Mouse (Mus musculus) neural tube, embryonic 14.5 days (tissue): Measurements from ENCODE around the gene Utp3. TPM values are rescaled to one million over a fixed set of nuclear protein-coding genes. Genes with fewer than 3 reads are reported as not detected.
A peak's percentile ranks its signal among the peaks of the same experiment; 100 is the strongest.
"Not testable (repeated sequence)": the region's sequence is repeated elsewhere in the genome, so short reads cannot be mapped to it uniquely, and the experiment has no call there.

Experiments used
- ATAC-seq: fragments of 200-750 bp; cut with Nextera tagmentation; 2 replicates; pipeline ENCODE4 v1.8.0; 2017; ENCODE audit warnings: low read depth, mild to moderate bottlenecking, moderate TSS enrichment, moderate library complexity
- H3K27ac ChIP-seq: fragments of 300-500 bp; sonication (generic); 2 replicates; pipeline ENCODE4 v1.5.1; 2014; ENCODE audit warnings: low read depth, mild to moderate bottlenecking, control low read depth, low read length, moderate library complexity, mixed read lengths
- H3K27me3 ChIP-seq: fragments of 300-500 bp; sonication (generic); 2 replicates; pipeline ENCODE4 v1.6.1; 2014; ENCODE audit warnings: low read length; ENCODE audit not compliant: control insufficient read depth, insufficient read depth
- H3K36me3 ChIP-seq: fragments of 300-500 bp; sonication (generic); 2 replicates; pipeline ENCODE4 v1.6.1; 2014; ENCODE audit warnings: low read length, mixed read lengths; ENCODE audit not compliant: control insufficient read depth, insufficient read depth
- H3K4me1 ChIP-seq: fragments of 300-500 bp; sonication (generic); 2 replicates; pipeline ENCODE4 v1.6.1; 2014; ENCODE audit warnings: low read length; ENCODE audit not compliant: control insufficient read depth, insufficient read depth
- H3K4me2 ChIP-seq: fragments of 300-500 bp; sonication (generic); 2 replicates; pipeline ENCODE4 v1.6.1; 2014; ENCODE audit warnings: mild to moderate bottlenecking, low read depth, low read length, control low read depth
- H3K4me3 ChIP-seq: fragments of 300-500 bp; sonication (generic); 2 replicates; pipeline ENCODE4 v1.5.1; 2014; ENCODE audit warnings: low read depth, low read length, control low read depth, mixed read lengths
- H3K9ac ChIP-seq: fragments of 300-500 bp; sonication (generic); replicated peaks from 2 replicates; pipeline ENCODE4 v1.6.1; 2014; ENCODE audit warnings: low read depth, mild to moderate bottlenecking, control low read depth, low read length, mixed read lengths
- H3K9me3 ChIP-seq: fragments of 300-500 bp; sonication (generic); 2 replicates; pipeline ENCODE4 v1.6.1; 2016; ENCODE audit warnings: low read length; ENCODE audit not compliant: control insufficient read depth
- WGBS: fragments of 180-500 bp; shearing (Covaris S2); extraction: QIAGEN DNeasy Blood & Tissue Kit; methylation state at CpG from one replicate; pipeline ENCODE4 v1.1.7; 2014; 5-methylcytosine and 5-hydroxymethylcytosine counted together
- polyA plus RNA-seq: library from polyadenylated mRNA; unstranded; fragments of >200 nt; fragmentation: Nextera tagmentation; extraction: Ambion mirVana; gene quantifications from 2 replicates; pipeline ENCODE4 v1.2.1, GENCODE M21; 2014

The Utp3 gene
- polyA plus RNA-seq, 1 experiment from 2014 or later = 43.5 TPM

- H3K27ac ChIP-seq, H3K4me2 ChIP-seq, H3K9ac ChIP-seq, H3K4me1 ChIP-seq, H3K27me3 ChIP-seq, H3K36me3 ChIP-seq, ATAC-seq, H3K4me3 ChIP-seq, H3K9me3 ChIP-seq: not testable (repeated sequence)
- WGBS = 94% methylated on average over 1 of the region's 1 CpGs
These were observed 9.9 kb upstream of the Utp3 start for GRCm38 (mm10) chr5:88544411-88544810.

GRCm38 (mm10) chr5:88545536-88545935, 8.7 kb upstream of the Utp3 start:
- WGBS = 88% methylated on average over 7 of the region's 7 CpGs
- no peaks in the 10 kb centered on the region for H3K27me3 ChIP-seq
- no peak for ATAC-seq

GRCm38 (mm10) chr5:88553271-88554085, 784 bp upstream of the Utp3 start:
- 8% methylated on average over 29 of the region's 29 CpGs for WGBS
- Histone ChIP-seq H3K9me3 (no peaks in the 10 kb centered on the region), H3K27ac (peak overlapping the region; percentile 77), H3K27me3 (no peaks in the 10 kb centered on the region), H3K4me1 (peaks cover 16% of the 10 kb centered on the region), H3K36me3 (no peaks in the 10 kb centered on the region), H3K9ac (peak overlapping the region; percentile 39; the same call in 1 of the 2 replicates), H3K4me3 (peak overlapping the region; percentile 84), H3K4me2 (peak overlapping the region; percentile 49)
- ATAC-seq = peak; percentile 72

More at GRCm38 (mm10) chr5:88545536-88545935, 8.7 kb upstream of the Utp3 start:
- Histone ChIP-seq H3K9ac (no peak overlapping the region), H3K27ac (no peak overlapping the region), H3K4me3 (no peak overlapping the region), H3K4me1 (no peaks in the 10 kb centered on the region), H3K36me3 (no peaks in the 10 kb centered on the region), H3K9me3 (no peaks in the 10 kb centered on the region), H3K4me2 (no peak overlapping the region)

- H3K9me3 ChIP-seq = no peaks in the 10 kb centered on the region
- no peak overlapping the region for H3K4me2 ChIP-seq
- 43% methylated on average over 1 of the region's 1 CpGs for WGBS
- H3K4me3 ChIP-seq = no peak overlapping the region
- no peak for ATAC-seq
- no peaks in the 10 kb centered on the region for H3K27me3 ChIP-seq
- no peaks in the 10 kb centered on the region for H3K36me3 ChIP-seq
- peaks cover 16% of the 10 kb centered on the region for H3K4me1 ChIP-seq
- H3K9ac ChIP-seq = no peak overlapping the region
- no peak overlapping the region for H3K27ac ChIP-seq
These were observed 4.7 kb downstream of the Utp3 start for GRCm38 (mm10) chr5:88558991-88559390.

- ATAC-seq = no peak
- Histone ChIP-seq H3K9me3 (no peaks in the 10 kb centered on the region), H3K36me3 (no peaks in the 10 kb centered on the region), H3K27me3 (no peaks in the 10 kb centered on the region), H3K27ac (no peak overlapping the region), H3K4me3 (no peak overlapping the region), H3K4me1 (peaks cover 5% of the 10 kb centered on the region), H3K9ac (no peak overlapping the region), H3K4me2 (no peak overlapping the region)
- WGBS = 87% methylated on average over 9 of the region's 9 CpGs
These were observed 7.0 kb downstream of the Utp3 start for GRCm38 (mm10) chr5:88561080-88561814.

- Histone ChIP-seq H3K4me3 (no peak overlapping the region; the same call in 1 of the 2 replicates), H3K9ac (no peak overlapping the region), H3K36me3 (no peaks in the 10 kb centered on the region), H3K27me3 (no peaks in the 10 kb centered on the region), H3K4me2 (no peak overlapping the region), H3K4me1 (0 out of 2 replicates have a peak, but pooled peaks cover 3% of the 10 kb centered on the region), H3K27ac (no peak overlapping the region), H3K9me3 (no peaks in the 10 kb centered on the region)
- WGBS = 80% methylated on average over 8 of the region's 8 CpGs
- no peak for ATAC-seq
These were observed 8.9 kb downstream of the Utp3 start for GRCm38 (mm10) chr5:88562863-88563780.

- Histone ChIP-seq H3K27me3 (no peaks in the 10 kb centered on the region), H3K27ac (peak within 1 kb of the TSS; percentile 85), H3K4me3 (peak within 1 kb of the TSS; percentile 88), H3K4me1 (0 out of 2 replicates have a peak, but pooled peaks cover 3% of the 10 kb centered on the region), H3K36me3 (no peaks in the 10 kb centered on the region), H3K4me2 (peak within 1 kb of the TSS; percentile 66), H3K9ac (peak within 1 kb of the TSS; percentile 83), H3K9me3 (no peaks in the 10 kb centered on the region)
- WGBS = under 1% methylated on average over 52 of the region's 71 CpGs
- peak; percentile 83 for ATAC-seq
These were observed 10.4 kb downstream of the Utp3 start, which contains the start of gene Rufy3 for GRCm38 (mm10) chr5:88564501-88565147. Rufy3 (plus strand) TSS chr5:88565040.
